Mouse (Mus musculus) small intestine, adult 2 months (tissue): Measurements from ENCODE around the gene Ifitm3. TPM values are rescaled to one million over a fixed set of nuclear protein-coding genes. Genes with fewer than 3 reads are reported as not detected.

Experiments used
- H3K27ac ChIP-seq: fragments of 200-500 bp; 2 replicates; pipeline ENCODE4 v1.5.1; 2012; ENCODE audit warnings: low read depth, low read length, control low read depth, inconsistent platforms; ENCODE audit not compliant: insufficient read depth
- H3K27me3 ChIP-seq: fragments of 200-500 bp; 2 replicates; pipeline ENCODE4 v1.6.1; 2012; ENCODE audit warnings: mild to moderate bottlenecking, moderate library complexity, low read length, inconsistent platforms; ENCODE audit not compliant: control insufficient read depth, insufficient read depth
- H3K36me3 ChIP-seq: fragments of 200-500 bp; 2 replicates; pipeline ENCODE4 v1.6.1; 2012; ENCODE audit warnings: mild to moderate bottlenecking, low read length, control low read depth, inconsistent platforms; ENCODE audit not compliant: control insufficient read depth, insufficient read depth
- H3K4me1 ChIP-seq: fragments of 200-500 bp; 2 replicates; pipeline ENCODE4 v1.6.1; 2012; ENCODE audit warnings: low read length, inconsistent platforms, mixed read lengths; ENCODE audit not compliant: control insufficient read depth, insufficient read depth, insufficient read length
- H3K4me3 ChIP-seq: fragments of 200-500 bp; 2 replicates; pipeline ENCODE4 v1.5.1; 2012; ENCODE audit warnings: low read depth, mild to moderate bottlenecking, control low read depth, inconsistent platforms, low read length, moderate library complexity
- CTCF ChIP-seq: fragments of 200-500 bp; IDR thresholded peaks from 2 replicates; pipeline ENCODE4 v1.5.1; 2012; ENCODE audit warnings: low read depth, mild to moderate bottlenecking, control low read depth, inconsistent platforms, low read length, moderate library complexity, mixed read lengths; ENCODE audit not compliant: insufficient replicate concordance, insufficient read length; ENCODE audit errors: extremely low read depth
- POLR2A ChIP-seq: fragments of 200-500 bp; IDR thresholded peaks from 2 replicates; pipeline ENCODE4 v1.6.1; 2012; ENCODE audit warnings: low read depth, mild to moderate bottlenecking, control low read depth, inconsistent platforms, low read length, moderate library complexity
- WGBS: fragments of 180-500 bp; shearing (Covaris S2); methylation state at CpG from one replicate; pipeline ENCODE4 v1.1.7; 2018; 5-methylcytosine and 5-hydroxymethylcytosine counted together
- polyA plus RNA-seq: library from polyadenylated mRNA; depleted of rRNA; stranded (reverse); fragments of >200 nt; gene quantifications from 2 replicates; pipeline ENCODE4 v1.2.3, GENCODE M21; 2012

The Ifitm3 gene
- polyA plus RNA-seq, 1 experiment: 147 TPM

DNA sequence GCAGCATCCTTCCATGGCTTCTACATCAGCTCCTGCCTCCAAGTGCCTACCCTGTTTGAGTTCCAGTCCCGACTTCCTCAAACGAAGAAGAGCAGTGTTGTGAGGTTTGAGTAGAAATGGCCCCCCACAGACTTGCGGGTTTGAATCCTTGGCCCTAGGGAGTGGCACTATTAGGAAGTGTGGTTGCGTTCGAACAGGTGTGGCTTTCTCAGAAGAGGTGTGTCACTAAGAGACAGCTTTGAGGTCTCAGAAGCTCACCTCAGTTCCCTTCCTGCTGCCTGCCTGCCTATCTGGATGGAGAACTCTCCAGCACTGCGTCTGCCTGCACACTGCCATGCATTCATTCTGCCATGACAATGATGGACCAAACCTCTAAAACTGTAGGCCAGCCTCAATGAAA is 4.1 kb downstream of the Ifitm3 start:
- H3K4me3 ChIP-seq: no peak overlapping the region
- no peak overlapping the region for H3K27ac ChIP-seq
- no peaks in the 10 kb centered on the region for H3K27me3 ChIP-seq
- TF ChIP-seq POLR2A (no peak), CTCF (no peak)
- 40% methylated on average over 6 of the region's 6 CpGs for WGBS
- no peaks in the 10 kb centered on the region for H3K36me3 ChIP-seq
- H3K4me1 ChIP-seq: peaks cover 10% of the 10 kb centered on the region; the same call in 1 of the 2 replicates

DNA sequence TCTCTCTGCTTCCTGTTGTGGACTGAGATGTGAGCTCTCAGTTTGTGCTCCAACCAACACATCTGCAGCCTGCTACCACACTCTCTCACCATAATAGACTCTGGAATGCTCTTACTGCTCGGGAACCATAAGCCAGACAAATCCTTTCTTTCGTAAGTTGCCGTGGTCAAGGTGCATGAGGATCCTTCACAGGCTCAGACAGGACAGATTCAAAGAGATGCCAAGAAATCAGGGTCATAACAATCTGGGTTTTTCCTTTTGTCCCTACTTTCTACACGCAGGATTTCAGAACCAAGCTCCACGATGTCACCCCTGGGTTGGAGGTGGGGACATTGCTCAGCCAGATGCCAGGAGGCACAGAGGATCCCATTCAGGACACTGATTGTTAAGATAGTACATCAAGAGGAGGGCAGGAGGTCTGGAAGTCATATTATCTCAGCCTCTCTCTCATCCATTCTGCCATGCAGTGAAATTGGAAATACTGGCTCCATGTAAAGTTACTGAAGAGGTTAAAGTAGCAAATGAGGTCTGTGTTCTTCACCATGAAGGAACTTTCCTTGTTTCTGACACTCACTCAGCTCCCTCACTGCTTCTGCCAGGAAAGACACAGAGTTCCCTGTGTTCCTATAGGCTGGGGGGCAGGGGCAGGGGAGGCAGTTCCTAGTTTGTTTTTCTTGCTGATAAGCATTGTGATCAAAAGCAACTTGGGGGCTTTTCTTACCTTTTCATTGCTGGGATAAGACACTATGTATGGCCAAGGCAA is 7.1 kb downstream of the Ifitm3 start:
- TF ChIP-seq POLR2A (no peak), CTCF (no peak)
- no peak overlapping the region for H3K4me3 ChIP-seq
- WGBS: 85% methylated on average over 5 of the region's 5 CpGs
- no peaks in the 10 kb centered on the region for H3K36me3 ChIP-seq
- no peak overlapping the region for H3K27ac ChIP-seq
- no peaks in the 10 kb centered on the region for H3K27me3 ChIP-seq
- peaks cover 6% of the 10 kb centered on the region for H3K4me1 ChIP-seq

GRCm38 (mm10) chr7:141000881-141001708 is 9.5 kb downstream of the Ifitm3 start:
- 91% methylated on average over 15 of the region's 15 CpGs for WGBS
- Histone ChIP-seq H3K4me1 (peaks cover 6% of the 10 kb centered on the region), H3K27ac (no peak overlapping the region), H3K4me3 (no peak overlapping the region), H3K27me3 (no peaks in the 10 kb centered on the region), H3K36me3 (no peaks in the 10 kb centered on the region)
- TF ChIP-seq CTCF (no peak), POLR2A (no peak)

DNA sequence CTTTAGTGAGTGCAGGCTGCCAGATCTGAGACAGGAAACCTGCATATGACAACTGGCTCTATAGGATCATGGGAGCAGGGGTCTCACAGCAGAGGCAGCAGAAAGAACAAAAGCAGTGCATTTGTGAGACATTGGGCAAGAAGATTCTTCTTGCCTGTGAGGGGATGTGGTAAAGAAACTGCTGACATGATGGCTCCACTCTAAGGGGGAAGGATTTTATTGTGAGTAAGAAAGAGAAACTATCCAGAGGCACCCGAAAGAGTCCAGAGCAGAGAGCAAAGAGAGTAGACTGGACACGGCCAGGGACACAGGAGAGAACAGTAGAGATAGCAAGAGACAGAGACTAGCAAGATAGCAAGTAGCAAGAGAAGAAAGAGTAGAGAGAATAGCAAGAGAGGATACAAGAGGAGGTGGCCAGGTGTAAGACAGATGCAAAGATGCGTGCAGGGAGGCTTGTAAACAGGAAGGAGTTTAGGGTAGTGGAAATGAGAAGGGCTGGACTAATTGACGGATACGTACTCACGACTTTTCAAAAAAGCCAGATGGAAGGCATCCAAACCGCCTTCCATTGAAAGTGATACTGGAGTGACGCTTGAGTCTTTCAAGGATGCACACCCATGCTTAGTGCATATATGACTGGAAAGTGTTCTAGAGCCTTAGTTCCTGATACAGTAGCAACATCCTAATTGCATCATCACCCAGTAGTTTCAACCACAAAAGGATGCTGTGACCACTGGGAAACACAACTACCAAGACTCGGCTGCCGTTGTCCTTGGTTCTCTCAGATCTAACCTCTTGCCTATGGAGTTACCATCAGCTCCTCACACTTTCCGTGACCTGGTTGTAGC is 11.5 kb downstream of the Ifitm3 start:
- H3K27ac ChIP-seq: peak overlapping the region; percentile 67
- WGBS: 46% methylated on average over 11 of the region's 11 CpGs
- H3K36me3 ChIP-seq: no peaks in the 10 kb centered on the region
- no peak for TF ChIP-seq POLR2A
- no peak for TF ChIP-seq CTCF
- no peak overlapping the region for H3K4me3 ChIP-seq
- H3K27me3 ChIP-seq: no peaks in the 10 kb centered on the region
- H3K4me1 ChIP-seq: peaks cover 6% of the 10 kb centered on the region

DNA sequence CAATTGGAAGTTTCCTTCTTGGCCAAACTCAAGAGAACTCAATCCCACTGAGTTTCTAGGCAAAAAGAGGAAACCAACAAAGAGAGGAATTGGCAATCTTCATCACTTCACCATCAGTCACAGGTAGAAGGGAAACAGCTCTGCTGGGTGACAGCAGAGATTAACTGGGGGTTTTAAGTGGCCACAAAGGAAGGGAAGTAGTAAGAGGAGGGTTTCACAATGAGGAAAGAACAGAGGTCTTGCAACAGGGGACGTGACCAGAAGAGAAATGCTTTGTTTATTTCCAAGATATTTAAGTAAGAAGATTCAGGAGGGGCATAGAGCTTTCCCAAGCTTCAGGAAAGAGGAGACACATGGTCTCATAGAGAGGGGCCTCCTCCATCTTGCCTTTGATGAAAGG is 12.8 kb downstream of the Ifitm3 start:
- Histone ChIP-seq H3K4me3 (no peak overlapping the region), H3K36me3 (no peaks in the 10 kb centered on the region), H3K27me3 (no peaks in the 10 kb centered on the region), H3K27ac (no peak overlapping the region), H3K4me1 (peaks cover 6% of the 10 kb centered on the region)
- WGBS: 67% methylated on average over 1 of the region's 1 CpGs
- no peak for TF ChIP-seq CTCF
- TF ChIP-seq POLR2A: no peak

DNA sequence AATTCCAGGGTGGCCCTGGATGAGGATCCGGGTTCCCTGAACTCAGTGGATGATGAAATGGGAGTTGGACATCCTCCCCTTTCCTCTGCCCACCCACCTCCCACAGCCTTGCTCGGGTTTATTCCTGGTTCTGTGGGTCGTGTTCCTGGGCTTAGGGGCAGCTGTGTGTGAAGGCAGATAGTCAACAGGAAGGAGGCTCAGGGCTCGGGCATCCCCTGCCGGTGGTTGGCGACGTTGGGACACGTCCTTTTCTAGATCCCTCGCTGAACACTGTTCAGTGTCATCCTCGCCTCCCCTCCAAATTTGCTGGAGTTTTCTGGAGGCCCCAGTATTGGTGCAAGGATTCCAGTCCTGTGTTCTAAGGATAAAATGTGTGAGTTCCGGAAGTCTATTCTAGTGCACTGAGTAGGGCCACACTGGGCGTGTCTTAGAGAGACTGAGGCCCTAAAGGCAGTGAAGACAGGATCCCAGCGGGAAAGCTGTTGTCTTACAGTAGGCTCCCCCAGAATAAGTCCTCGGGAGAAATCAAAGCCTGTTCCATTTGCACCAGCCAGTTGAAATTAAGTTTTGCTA is 19.4 kb downstream of the Ifitm3 start:
- peaks cover 5% of the 10 kb centered on the region for H3K4me1 ChIP-seq
- 90% methylated on average over 14 of the region's 14 CpGs for WGBS
- H3K36me3 ChIP-seq: no peaks in the 10 kb centered on the region
- H3K27me3 ChIP-seq: no peaks in the 10 kb centered on the region
- no peak overlapping the region for H3K4me3 ChIP-seq
- TF ChIP-seq POLR2A (no peak), CTCF (no peak)
- no peak overlapping the region for H3K27ac ChIP-seq
